Mouse (Mus musculus): ENCODE measurements around the gene Smcr8. TPM values are rescaled to one million over a fixed set of nuclear protein-coding genes. Genes with fewer than 3 reads are reported as not detected.
"Not testable (repeated sequence)": the region's sequence is repeated elsewhere in the genome, so short reads cannot be mapped to it uniquely, and the experiment has no call there.

The Smcr8 gene
- total RNA-seq, 2 experiments from 2014 or later = 13.3 to 14.5 TPM

DNA sequence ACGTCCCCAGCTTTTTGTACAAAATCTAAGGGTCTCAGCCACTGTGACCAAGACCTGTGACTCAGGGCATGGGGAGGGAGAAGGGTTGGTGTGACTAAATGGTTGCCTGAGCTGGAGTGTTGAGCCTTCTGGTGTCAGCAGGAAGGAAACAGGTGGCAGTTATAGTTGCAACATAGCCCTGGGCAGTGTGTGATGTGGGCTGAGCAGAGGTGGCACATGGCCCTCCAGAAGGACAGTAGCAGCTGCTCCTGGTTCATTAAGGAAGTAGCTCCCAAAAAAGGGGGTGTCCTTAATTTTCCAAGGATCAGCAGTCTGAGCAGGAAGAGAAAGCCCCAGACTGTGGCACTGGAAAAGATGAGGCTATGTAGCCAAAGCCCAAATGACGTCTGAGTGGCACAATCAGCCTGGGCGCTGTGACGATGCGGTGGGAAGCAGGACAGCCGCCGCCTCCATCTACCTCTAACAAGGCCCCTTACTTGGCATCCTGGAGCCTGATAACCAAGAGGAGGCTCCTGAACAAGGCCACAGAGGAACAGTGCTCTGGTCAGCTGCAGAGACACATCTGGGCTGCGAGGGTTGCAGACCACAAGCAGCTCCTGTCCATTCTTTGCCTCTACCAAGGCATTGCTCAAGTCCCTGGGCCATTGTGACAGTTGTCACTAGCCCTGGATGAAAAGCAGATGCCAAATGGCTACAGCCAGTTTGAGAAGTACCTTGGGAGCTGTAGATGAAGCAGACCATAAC, 7.0 kb downstream of the Smcr8 start:
- no peak for DNase-seq

DNA sequence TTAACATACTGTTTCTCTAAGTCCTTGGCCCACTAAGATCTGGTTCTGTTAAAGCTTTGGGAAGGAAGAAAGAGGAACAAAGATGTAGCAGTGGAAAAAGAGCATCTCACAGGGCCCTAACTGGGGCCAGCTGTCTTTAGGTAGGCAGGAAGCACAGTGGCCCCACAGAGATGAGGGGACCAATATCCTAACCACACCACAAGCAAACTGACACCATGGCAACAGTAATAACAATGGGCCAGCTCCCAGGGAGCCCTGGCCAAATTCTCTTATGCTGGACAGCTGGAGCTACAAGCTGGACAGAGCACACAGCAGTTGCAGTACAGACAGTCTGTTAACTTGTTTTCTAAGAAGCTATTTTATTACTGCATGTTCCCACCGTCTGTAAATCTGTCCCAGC, 10.3 kb downstream of the Smcr8 start:
- no peak for DNase-seq

DNA sequence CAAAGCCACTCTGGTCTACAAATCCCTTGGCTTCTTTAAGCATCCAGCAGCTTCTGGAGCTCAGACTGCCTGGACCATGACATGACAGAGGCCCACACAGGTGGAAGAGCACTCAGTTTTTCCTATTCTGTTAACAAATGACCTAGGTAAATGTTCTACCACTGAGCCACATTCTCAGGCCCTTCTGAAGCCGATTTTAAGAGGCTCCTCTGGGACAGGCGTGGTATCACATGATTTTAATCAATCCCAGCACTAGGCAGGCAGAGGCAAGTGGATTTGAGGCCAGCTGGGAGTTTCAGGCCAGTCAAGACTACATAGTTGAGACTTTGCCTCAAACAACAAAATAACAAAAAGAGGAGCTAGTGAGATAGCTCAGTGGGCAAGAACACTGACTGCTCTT, 13.1 kb downstream of the Smcr8 start:
- no peak for DNase-seq

DNA sequence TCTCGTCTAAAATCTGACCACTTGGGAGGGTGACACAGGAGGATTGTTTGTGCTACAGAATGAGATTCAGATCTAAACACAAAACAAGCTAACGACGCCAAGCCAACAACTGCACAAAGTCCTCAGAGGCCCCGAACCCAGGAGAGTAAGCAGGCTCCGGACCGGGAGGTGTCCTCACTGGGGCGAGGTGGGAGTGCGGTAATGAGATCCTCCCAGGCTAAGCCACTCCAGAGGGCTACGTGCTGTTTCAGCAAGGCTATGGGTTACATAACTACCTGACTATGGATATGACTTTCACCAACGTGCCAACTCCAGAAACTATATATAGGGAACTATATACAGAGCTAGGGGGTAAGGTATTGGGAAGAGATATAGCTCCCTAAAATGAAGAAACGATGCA, 19.0 kb downstream of the Smcr8 start:
- DNase-seq = no peak

DNA sequence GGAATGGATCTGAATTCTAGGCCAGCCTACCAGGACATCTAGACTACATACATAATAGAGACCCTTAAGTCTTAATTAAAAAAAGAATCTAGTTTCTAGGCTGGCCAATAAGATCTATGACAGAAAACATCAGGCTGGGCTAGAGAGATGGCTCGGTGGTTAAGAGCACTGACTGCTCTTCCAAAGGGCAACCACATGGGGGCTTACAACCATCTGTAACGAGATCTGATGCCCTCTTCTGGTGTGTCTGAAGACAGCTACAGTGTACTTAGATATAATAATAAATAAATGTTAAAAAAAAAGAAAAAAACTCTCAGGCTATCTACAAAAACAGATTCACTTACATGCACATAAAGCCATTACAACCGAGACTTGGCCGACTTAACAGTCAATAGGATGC, 22.7 kb downstream of the Smcr8 start:
- DNase-seq = no peak

DNA sequence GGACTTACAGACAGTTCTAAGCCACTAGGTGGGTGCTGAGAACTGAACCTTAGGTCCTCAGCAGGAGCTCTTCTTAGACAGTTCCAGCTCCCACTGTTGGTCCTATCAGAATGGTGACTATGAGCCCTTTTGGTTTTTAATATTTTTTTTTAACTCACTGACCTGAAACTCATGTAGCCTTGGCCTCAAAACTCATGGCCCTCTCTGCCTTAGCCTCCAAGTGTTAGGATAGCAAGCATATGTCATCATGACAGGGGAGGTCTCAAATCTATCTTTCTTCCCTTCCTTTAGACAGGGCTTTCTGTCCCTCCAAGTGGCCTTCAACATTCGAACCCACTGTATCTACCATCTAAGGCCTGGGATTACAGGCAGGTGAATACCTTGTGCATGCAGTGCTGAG, 23.6 kb downstream of the Smcr8 start:
- DNase-seq = no peak

DNA sequence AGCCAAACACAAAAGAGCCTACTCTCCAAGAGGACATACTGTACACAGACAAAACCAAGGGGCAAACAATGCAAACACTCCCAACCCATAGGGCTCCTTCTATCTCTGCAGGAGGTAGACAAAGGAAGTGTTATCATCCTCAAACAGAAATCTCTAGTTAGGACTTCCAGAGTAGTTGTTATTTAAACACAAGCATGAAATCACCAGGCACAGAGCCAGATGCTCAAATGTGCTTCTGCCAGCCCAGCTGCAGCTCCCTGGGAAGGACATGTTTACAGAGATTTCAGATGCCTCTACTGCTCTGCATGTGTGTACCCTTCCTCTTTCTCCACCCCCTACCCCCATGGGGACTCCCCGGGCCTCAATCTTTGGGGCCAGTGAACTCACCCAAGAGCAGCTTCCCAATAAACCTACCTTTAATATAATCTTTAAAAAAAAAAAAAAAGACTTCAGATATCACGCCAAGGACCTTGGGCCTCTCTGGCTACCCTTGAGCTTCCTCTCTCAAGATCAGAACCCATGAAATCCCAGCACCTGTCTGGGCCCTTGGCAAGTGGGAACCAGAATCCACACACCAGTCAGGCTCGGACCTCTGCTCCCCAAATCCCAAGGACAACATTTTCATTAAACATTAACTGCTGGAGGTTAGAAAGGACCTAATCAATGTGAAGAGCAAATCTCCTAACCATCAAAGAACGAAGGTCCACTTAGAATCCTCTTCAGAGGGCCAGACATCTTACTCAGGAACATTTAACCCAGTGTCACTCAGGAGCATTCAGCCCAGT, 31.2 kb downstream of the Smcr8 start:
- DNase-seq = peak; percentile 60

DNA sequence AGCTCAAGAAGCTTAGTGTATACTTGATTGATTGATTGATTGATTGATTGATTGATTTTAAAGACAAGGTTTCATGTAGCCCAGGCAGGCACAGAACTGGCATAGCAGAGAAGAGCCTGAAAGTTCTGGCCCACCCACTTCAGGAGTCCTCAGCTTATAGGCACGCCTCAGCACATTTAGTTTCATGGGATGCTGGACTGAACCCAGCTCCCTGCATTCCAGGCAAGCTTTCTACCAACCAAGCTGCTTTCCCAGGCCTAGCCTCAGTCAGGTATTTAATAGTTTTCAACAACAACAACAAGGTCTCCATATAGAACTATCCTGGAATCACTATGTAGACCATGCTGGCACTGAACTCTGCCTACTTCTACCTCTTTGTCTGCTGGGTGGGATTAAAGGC, 32.2 kb downstream of the Smcr8 start:
- no peak for DNase-seq

GRCm38 (mm10) chr11:60810046-60810965, 33.0 kb downstream of the Smcr8 start:
- DNase-seq = no peak

GRCm38 (mm10) chr11:60811054-60811460, 33.7 kb downstream of the Smcr8 start:
- DNase-seq = peak; percentile 92

- DNase-seq = not testable (repeated sequence)
These were observed 34.3 kb downstream of the Smcr8 start, which contains the start of gene Shmt1 for GRCm38 (mm10) chr11:60811618-60812017. TSS of gene Shmt1 (minus strand) at chr11:60811718.

- DNase-seq = no peak
These were observed 39.1 kb downstream of the Smcr8 start for GRCm38 (mm10) chr11:60816398-60816797.

DNA sequence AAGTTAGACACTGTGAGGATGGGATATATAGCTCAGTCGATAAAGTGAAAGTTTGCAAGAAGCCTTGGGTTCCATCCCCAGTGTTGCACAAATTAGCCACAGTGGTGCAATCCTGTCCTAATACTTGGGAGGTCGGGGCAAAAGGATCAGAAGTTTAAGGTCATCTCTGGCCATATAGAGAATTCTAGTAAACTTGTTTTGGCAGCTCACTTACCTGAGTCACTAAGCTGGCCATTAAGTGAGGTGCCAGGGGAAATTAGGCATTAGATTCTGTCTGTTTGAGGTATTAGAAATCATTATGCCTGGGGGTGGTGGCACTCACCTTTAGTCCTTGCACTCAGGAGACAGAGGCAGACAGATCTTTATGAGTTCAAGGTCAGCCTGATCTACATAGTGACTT, 46.4 kb downstream of the Smcr8 start:
- DNase-seq = no peak

- no peak for DNase-seq
These were observed 47.9 kb downstream of the Smcr8 start for GRCm38 (mm10) chr11:60825191-60825590.

DNA sequence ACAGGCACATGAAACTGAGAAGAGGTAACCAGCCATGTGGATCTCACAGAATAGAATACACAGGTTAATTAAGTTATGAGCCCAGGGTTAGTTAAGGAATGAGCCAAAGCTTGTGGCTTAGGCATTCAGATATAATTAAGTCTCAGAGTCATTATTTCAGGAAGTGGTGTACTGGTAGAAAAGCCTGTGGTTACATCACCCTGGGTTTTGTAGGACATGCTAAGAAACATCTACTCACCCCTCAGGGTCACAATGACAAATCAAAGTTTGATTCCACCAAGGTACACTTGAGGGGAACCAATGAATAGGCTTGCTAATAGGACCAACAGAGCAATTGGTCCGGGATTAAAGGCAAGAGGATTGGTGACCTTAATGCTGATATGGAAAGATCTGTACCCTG, 49.4 kb downstream of the Smcr8 start:
- no peak for DNase-seq

DNA sequence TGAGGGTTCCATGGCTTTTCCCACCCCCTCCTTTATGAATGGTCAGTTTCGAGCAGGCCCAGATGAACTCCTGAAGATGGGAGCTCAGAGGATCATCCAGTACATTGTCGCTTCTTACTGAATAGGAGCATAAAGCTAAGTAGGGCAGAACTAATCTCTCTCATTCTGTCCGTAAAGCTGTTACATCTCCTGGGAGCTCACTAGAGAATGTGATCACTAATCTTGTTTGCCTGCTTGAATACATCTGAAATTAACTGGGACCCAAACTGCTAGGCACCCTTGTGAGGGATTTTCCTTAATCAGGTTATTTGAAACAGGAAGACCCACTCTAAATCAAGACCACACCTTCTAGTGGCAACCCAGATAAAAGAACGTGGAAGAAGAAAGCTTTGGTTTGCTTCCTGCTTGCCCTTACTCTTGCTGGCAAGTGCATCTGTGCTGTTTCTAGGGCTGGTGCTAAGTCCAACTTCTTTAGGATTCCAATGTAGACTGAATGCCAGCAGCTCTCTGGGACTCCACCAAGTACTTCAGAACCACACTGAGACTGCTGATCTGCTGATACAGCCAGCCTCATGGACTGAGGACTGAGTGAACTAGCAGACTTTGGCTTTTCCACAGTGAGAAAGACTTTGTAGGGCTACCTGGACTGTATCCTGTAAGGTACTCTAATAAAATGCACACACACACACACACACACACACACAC, 50.1 kb downstream of the Smcr8 start:
- DNase-seq = no peak

- DNase-seq = no peak
These were observed 51.6 kb downstream of the Smcr8 start for GRCm38 (mm10) chr11:60828903-60829302.

DNA sequence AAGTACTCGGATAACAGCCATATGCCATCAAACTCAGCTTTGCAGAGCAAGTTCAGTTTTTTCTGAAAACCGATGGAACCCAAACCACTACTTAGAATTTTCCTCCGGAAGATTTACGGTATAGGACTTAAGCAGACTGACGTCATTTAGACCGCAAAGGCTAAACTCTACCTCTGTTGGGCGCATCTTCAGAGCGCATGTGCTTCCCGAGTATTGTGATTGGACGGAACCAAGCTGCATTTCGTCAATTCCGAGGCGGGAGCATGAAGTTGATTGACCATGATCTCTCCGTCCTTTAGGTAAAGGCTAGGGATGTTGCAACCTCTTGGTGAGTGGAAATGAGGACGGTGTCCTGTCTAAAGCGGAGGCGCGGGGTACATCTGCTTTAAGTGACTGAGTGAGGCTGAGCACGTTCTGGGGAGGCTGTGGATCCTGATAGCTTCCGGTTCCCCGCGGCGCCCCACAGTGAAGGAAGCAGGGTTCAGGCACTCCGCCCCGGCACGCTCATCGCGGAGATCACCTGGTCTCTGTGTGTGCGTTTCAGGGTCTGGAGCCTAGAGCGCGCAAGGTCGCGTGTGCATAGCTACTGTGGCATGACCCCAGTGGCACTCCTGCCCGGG, 53.2 kb downstream of the Smcr8 start, which contains the start of gene Dhrs7b:
Gene Dhrs7b, plus strand, starts transcription at position 199 of the 620 bp plus-strand sequence.
- DNase-seq = peak; percentile 57

DNA sequence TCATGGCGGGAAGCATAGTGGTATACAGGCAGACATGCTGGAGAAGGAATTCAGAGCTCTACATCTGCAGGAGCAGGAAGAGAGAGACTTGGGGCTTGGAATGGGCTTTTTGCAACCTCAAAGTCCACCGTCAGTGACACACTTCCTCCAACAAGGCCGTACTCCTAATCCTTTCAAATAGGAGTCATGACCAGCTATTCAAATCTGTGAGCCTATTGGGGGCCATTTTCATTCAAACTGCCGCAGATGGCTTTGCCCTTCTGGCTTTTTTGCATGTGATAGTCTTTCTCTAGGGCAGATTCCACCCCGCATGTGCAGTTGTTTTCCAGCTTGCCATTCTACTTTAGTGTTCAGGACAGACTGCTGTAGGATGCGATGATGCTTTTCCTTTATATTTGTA, 59.6 kb downstream of the Smcr8 start:
- no peak for DNase-seq
